Mouse (Mus musculus) cortical plate, adult 2 months (tissue): ENCODE measurements around the gene Olfr99.

Experiments used
- CTCF ChIP-seq: fragments of 200-500 bp; IDR thresholded peaks from 2 replicates; pipeline ENCODE4 v1.5.1; 2011; ENCODE audit warnings: mild to moderate bottlenecking, control low read depth, low read length; ENCODE audit not compliant: insufficient read depth; ENCODE audit errors: extremely low read depth
- POLR2A ChIP-seq: fragments of 200-500 bp; IDR thresholded peaks from 2 replicates; pipeline ENCODE4 v1.6.1; 2011; ENCODE audit warnings: mild to moderate bottlenecking, low read length, control low read depth; ENCODE audit not compliant: insufficient read depth; ENCODE audit errors: extremely low read depth

DNA sequence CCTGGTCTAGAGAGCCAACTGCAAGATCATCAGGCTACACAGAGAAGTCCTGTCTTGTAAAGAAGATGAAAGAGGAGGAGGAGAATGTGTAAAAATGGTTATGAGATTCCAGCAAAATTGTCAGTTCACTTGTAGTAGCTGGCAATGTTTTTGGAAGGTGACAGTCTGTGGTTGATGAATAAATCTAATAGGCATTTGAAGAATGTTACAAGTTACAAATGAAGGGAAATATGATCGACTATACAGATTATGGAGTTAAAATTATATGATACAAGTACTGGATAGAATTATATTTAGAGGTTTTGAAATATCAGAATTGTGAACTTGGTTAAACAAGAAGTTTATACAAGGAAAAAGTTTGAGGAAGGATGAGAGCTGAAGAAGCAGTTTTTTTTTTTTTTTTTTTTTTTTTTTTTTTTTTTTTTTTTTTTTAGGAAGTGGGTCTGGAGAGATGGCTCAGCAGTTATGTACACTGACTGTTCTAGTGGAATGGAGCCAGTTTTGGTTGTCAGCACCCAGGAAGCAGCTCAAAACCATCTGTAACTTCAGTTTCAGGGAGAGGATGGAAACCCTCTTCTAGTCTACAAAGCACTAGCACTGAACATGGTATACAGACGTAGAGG, 7.5 kb downstream of the Olfr99 start:
- TF ChIP-seq CTCF (no peak), POLR2A (no peak)
